Mouse (Mus musculus) kidney, adult 2 months (tissue): ENCODE results near the gene Ctdnep1.

Experiments used
- CTCF ChIP-seq: fragments of 200-500 bp; conservative IDR thresholded peaks from 2 replicates; pipeline ENCODE4 v1.5.1; 2011; ENCODE audit warnings: low read depth, mild to moderate bottlenecking, control low read depth, low read length, moderate library complexity, mixed read lengths; ENCODE audit not compliant: insufficient read depth, insufficient read length
- POLR2A ChIP-seq: fragments of 200-500 bp; IDR thresholded peaks from one replicate; pipeline ENCODE4 v1.6.1; 2011; ENCODE audit warnings: low read depth, low read length, control low read depth

GRCm38 (mm10) chr11:70000396-70000898 lies 19.5 kb downstream of the Ctdnep1 start, which contains the start of gene Dvl2:
- no peak for TF ChIP-seq CTCF
- peak; percentile 88 for TF ChIP-seq POLR2A
